In the genomic region with DNA sequence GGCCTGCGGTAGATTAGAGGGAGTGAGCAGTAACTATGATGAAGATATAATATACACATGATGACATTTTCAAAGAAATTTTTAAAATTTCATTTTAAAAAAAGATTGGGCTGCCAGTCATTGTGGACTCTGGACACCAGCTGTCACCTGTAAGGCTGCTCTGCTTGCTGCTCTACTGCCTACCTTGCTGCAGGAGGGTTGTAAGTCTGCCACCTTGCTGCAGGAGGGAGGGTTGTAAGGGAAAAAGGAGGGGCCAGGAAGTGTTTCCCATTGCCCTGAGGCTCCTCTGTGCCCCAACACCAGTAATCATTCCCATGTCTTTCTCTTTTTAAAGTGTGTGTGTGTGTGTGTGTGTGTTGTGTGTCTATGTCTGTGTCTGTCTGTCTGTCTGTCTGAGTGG, we compare ENCODE assay signal across 23 mouse cellular contexts. TPM values are rescaled to one million over a fixed set of nuclear protein-coding genes. Genes with fewer than 3 reads are reported as not detected.
"Had no signal": no experiment of that assay in that cellular context is flagged by ENCODE, and none has a peak within 500 bp of the region (broad histone marks: within the 10 kb centered on the region; RNA-seq: fewer than 3 reads in every experiment).

No protein-coding gene starts in this region.

- H3K36me3 ChIP-seq: limb, embryonic 15.5 days; midbrain, embryonic 10.5 days; midbrain, embryonic 15.5 days; neural tube, embryonic 13.5 days had no signal

- H3K9ac ChIP-seq: limb, embryonic 15.5 days; midbrain, embryonic 15.5 days; neural tube, embryonic 13.5 days had no signal

- DNase-seq: kidney, adult 11 months; kidney, postnatal 10 days; kidney, postnatal 4 days; lung, adult 2 months; lung, postnatal 10 days; lung, postnatal 4 days; retina, postnatal 1 day; right cerebral cortex, postnatal 4 days; spleen, adult 18-20 months; thymus, postnatal 4 days had no signal

- ATAC-seq: hindbrain, postnatal 0 days; midbrain, embryonic 15.5 days had no signal

- H3K27ac ChIP-seq: hindbrain, postnatal 0 days; layer of hippocampus, adult 2 months; limb, embryonic 15.5 days; midbrain, embryonic 10.5 days; midbrain, embryonic 15.5 days; neural tube, embryonic 13.5 days had no signal

- H3K4me3 ChIP-seq: layer of hippocampus, adult 2 months; limb, embryonic 15.5 days; midbrain, embryonic 10.5 days; midbrain, embryonic 15.5 days; neural tube, embryonic 13.5 days had no signal

- H3K27me3 ChIP-seq: limb, embryonic 15.5 days; midbrain, embryonic 15.5 days; neural tube, embryonic 13.5 days had no signal

- H3K4me1 ChIP-seq: limb, embryonic 15.5 days had no signal

- H3K4me2 ChIP-seq: limb, embryonic 15.5 days; midbrain, embryonic 15.5 days; neural tube, embryonic 13.5 days had no signal

- H3K9me3 ChIP-seq: limb, embryonic 15.5 days; midbrain, embryonic 10.5 days; midbrain, embryonic 15.5 days; neural tube, embryonic 13.5 days had no signal

RNA-seq across cellular contexts. Expression of gene Galntl5, which starts 58.7 kb away (rescaled TPM):
- total RNA-seq: hindbrain, postnatal 0 days; layer of hippocampus, adult 2 months; layer of hippocampus, postnatal 10 days; left cerebral cortex, adult 8-10 months; left cerebral cortex, postnatal 25 days; megakaryocyte, adult 5-6 weeks had no signal
- polyA plus RNA-seq: hindbrain, postnatal 0 days; limb, embryonic 11.5 days; limb, embryonic 15.5 days; lung, adult 2 months; midbrain, embryonic 10.5 days; midbrain, embryonic 15.5 days; neural tube, embryonic 13.5 days; stomach, embryonic 14.5 days; thymus, postnatal 0 days had no signal
